Mouse (Mus musculus): Measurements from ENCODE around the gene Erf. TPM values are rescaled to one million over a fixed set of nuclear protein-coding genes. Genes with fewer than 3 reads are reported as not detected.

The Erf gene
- polyA plus RNA-seq, 1 experiment from 2014 or later, result 8.8 TPM

DNA sequence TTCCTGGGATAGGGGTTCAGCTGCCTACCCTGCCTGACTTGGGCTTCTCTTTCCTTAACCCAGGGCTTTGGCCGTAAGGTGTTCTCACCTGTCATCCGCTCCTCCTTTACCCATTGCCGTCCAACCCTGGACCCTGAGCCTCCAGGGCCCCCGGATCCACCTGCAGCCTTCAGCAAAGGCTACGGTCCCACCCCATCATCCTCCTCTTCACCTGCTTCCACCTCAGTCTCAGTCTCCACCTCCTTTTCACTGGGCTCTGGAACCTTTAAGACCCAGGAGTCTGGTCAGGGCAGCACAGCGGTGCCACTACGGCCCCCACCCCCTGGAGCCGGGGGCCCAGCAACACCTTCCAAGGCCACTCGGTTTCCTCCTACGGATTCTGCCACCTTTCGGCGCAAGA, 37.5 kb upstream of the Erf start:
- Histone ChIP-seq H3K4me2 (replicated peaks) (no peak overlapping the region), H3K9ac (replicated peaks) (0 out of 2 replicates have a peak overlapping the region, but pooled peaks have one; percentile 21), H3K9me3 (no peaks in the 10 kb centered on the region), H3K27ac (replicated peaks) (no peak overlapping the region), H3K27me3 (no peaks in the 10 kb centered on the region), H3K36me3 (peaks cover 85% of the 10 kb centered on the region), H3K4me3 (no peak overlapping the region), H3K4me1 (peaks cover 26% of the 10 kb centered on the region)
- ATAC-seq (ENCODE audit: low FRiP score, low read depth), result no peak
- WGBS, result 95% methylated on average over 12 of the region's 12 CpGs

DNA sequence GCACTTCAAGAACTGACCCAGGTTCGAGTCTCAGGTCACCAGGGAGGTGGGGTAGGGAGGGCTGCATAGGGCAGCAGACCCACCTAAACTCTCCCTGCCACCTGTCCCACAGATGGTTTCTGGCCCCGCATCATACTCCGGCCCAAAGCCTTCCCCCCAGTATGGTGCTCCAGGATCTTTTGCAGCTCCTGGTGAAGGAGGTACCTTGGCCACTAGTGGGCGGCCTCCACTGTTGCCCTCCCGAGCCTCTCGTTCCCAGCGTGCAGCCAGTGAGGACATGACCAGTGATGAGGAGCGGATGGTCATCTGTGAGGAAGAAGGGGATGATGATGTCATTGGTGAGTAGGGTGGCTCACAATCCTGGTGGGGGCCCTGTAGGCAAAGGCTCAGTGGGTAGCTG, 36.4 kb upstream of the Erf start:
- Histone ChIP-seq H3K27ac (replicated peaks) (no peak overlapping the region), H3K27me3 (no peaks in the 10 kb centered on the region), H3K4me1 (peaks cover 28% of the 10 kb centered on the region), H3K9me3 (no peaks in the 10 kb centered on the region), H3K9ac (replicated peaks) (no peak overlapping the region), H3K36me3 (peaks cover 75% of the 10 kb centered on the region), H3K4me2 (replicated peaks) (no peak overlapping the region), H3K4me3 (no peak overlapping the region)
- no peak for ATAC-seq (ENCODE audit: low FRiP score, low read depth)
- WGBS, result 80% methylated on average over 8 of the region's 8 CpGs

GRCm38 (mm10) chr7:25285511-25286238, 35.1 kb upstream of the Erf start:
- H3K4me3 ChIP-seq, result no peak overlapping the region
- H3K27me3 ChIP-seq, result no peaks in the 10 kb centered on the region
- peaks cover 34% of the 10 kb centered on the region for H3K4me1 ChIP-seq
- no peak overlapping the region for H3K27ac ChIP-seq (replicated peaks)
- H3K9ac ChIP-seq (replicated peaks), result no peak overlapping the region
- peaks cover 62% of the 10 kb centered on the region for H3K36me3 ChIP-seq
- 93% methylated on average over 20 of the region's 20 CpGs for WGBS
- no peaks in the 10 kb centered on the region for H3K9me3 ChIP-seq
- ATAC-seq (ENCODE audit: low FRiP score, low read depth), result no peak
- no peak overlapping the region for H3K4me2 ChIP-seq (replicated peaks)

DNA sequence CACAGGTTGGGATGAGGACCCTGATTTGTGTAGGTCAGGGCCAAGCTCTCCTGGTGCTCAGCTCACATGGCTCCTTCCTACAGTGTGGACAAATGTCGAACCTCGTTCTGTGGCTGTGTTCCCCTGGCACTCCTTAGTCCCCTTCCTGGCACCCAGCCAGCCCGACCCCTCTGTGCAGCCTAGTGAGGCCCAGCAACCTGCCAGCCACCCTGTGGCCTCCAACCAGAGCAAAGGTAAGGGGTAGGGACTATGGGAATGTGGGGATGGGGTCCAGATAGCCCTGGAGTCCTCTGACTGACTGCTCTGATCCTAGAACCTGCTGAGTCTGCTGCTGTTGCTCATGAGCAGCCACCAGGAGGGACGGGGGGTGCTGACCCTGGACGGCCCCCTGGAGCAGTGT, 34.2 kb upstream of the Erf start:
- Histone ChIP-seq H3K4me1 (peaks cover 42% of the 10 kb centered on the region), H3K36me3 (peaks cover 52% of the 10 kb centered on the region), H3K27me3 (no peaks in the 10 kb centered on the region), H3K4me2 (replicated peaks) (peak overlapping the region; percentile 94), H3K9me3 (no peaks in the 10 kb centered on the region), H3K27ac (replicated peaks) (0 out of 2 replicates have a peak overlapping the region, but pooled peaks have one; percentile 16), H3K9ac (replicated peaks) (peak overlapping the region; percentile 86), H3K4me3 (peak overlapping the region; percentile 81; the same call in 1 of the 2 replicates)
- no peak for ATAC-seq (ENCODE audit: low FRiP score, low read depth)
- 76% methylated on average over 5 of the region's 5 CpGs for WGBS

GRCm38 (mm10) chr7:25284171-25284570, 33.6 kb upstream of the Erf start:
- peak overlapping the region; percentile 99 for H3K27ac ChIP-seq (replicated peaks)
- H3K4me2 ChIP-seq (replicated peaks), result peak overlapping the region; percentile 94
- no peaks in the 10 kb centered on the region for H3K9me3 ChIP-seq
- peak overlapping the region; percentile 86 for H3K9ac ChIP-seq (replicated peaks)
- H3K36me3 ChIP-seq, result peaks cover 47% of the 10 kb centered on the region
- 67% methylated on average over 2 of the region's 2 CpGs for WGBS
- H3K4me1 ChIP-seq, result peaks cover 44% of the 10 kb centered on the region
- H3K27me3 ChIP-seq, result no peaks in the 10 kb centered on the region
- H3K4me3 ChIP-seq, result peak overlapping the region; percentile 81
- no peak for ATAC-seq (ENCODE audit: low FRiP score, low read depth)

DNA sequence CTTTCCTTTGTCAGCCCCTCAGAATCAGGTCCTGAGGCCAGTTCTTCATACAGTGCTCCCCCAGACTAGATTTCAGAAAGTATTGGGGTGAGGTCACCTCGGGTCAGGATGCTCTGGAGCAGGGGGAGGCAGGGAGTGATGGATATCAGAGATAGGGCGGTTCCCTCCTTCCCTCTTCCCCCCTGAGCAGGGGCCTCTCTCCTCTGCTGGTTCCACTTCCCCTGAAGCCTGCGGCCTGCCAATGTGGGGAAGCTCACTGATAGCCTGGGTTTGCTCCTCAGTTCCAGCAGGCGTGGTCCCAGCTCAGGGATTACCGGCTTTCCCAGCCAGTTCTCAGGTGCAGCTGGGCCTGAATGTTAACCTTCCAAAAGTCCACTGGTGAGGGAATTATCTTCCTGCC, 33.1 kb upstream of the Erf start:
- H3K36me3 ChIP-seq, result peaks cover 41% of the 10 kb centered on the region
- H3K4me3 ChIP-seq, result peak overlapping the region; percentile 81
- peaks cover 44% of the 10 kb centered on the region for H3K4me1 ChIP-seq
- WGBS, result 24% methylated on average over 5 of the region's 5 CpGs
- ATAC-seq (ENCODE audit: low FRiP score, low read depth), result no peak
- peak overlapping the region; percentile 86 for H3K9ac ChIP-seq (replicated peaks)
- no peaks in the 10 kb centered on the region for H3K27me3 ChIP-seq
- H3K27ac ChIP-seq (replicated peaks), result peak overlapping the region; percentile 99
- peak overlapping the region; percentile 94 for H3K4me2 ChIP-seq (replicated peaks)
- no peaks in the 10 kb centered on the region for H3K9me3 ChIP-seq

GRCm38 (mm10) chr7:25282731-25283211, 32.2 kb upstream of the Erf start:
- Histone ChIP-seq H3K9ac (replicated peaks) (peak overlapping the region; percentile 86), H3K4me1 (peaks cover 48% of the 10 kb centered on the region), H3K4me3 (peak overlapping the region; percentile 81), H3K4me2 (replicated peaks) (peak overlapping the region; percentile 94), H3K36me3 (peaks cover 33% of the 10 kb centered on the region), H3K27ac (replicated peaks) (peak overlapping the region; percentile 99), H3K27me3 (no peaks in the 10 kb centered on the region), H3K9me3 (no peaks in the 10 kb centered on the region)
- ATAC-seq (ENCODE audit: low FRiP score, low read depth), result 0 out of 2 replicates have a peak, but pooled peaks have one; percentile 3
- under 1% methylated on average over 33 of the region's 36 CpGs for WGBS

- Histone ChIP-seq H3K9me3 (no peaks in the 10 kb centered on the region), H3K27me3 (no peaks in the 10 kb centered on the region), H3K4me3 (peak overlapping the region; percentile 81), H3K4me2 (replicated peaks) (peak overlapping the region; percentile 94), H3K27ac (replicated peaks) (peak overlapping the region; percentile 99), H3K9ac (replicated peaks) (peak overlapping the region; percentile 86), H3K4me1 (peaks cover 55% of the 10 kb centered on the region), H3K36me3 (peaks cover 24% of the 10 kb centered on the region)
- ATAC-seq (ENCODE audit: low FRiP score, low read depth), result peak; percentile 78
- WGBS, result 1% methylated on average over 66 of the region's 108 CpGs
Observed at GRCm38 (mm10) chr7:25281734-25282601, 31.4 kb upstream of the Erf start.

DNA sequence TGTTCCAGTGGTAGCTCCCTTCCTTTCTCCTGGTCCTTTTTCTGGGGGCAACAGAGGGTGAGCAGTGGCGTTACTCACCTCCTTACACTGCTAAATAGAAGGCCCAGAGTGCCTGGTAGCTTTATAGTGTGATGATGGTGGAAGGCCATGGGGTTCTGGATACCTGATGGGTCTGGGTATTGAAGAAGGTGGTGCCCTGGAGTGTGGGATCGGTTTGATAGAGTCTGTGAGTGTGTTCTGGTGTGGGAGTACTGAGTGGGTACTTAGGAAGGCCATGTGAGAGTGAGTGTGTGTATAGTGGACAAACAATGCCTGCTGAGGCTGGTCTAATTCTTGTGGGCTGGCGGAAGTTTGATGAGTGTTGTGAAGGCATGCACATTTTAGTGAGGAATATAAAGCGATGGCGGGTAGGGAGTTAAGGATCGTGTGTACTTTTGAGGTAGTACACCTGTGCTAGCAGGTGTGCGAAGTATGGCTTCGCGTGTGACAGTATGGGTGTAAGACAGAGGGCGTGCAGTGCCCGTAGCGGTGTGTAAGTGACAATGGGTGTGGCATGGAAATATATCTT, 30.7 kb upstream of the Erf start:
- ATAC-seq (ENCODE audit: low FRiP score, low read depth), result no peak; the same call in 1 of the 2 replicates

DNA sequence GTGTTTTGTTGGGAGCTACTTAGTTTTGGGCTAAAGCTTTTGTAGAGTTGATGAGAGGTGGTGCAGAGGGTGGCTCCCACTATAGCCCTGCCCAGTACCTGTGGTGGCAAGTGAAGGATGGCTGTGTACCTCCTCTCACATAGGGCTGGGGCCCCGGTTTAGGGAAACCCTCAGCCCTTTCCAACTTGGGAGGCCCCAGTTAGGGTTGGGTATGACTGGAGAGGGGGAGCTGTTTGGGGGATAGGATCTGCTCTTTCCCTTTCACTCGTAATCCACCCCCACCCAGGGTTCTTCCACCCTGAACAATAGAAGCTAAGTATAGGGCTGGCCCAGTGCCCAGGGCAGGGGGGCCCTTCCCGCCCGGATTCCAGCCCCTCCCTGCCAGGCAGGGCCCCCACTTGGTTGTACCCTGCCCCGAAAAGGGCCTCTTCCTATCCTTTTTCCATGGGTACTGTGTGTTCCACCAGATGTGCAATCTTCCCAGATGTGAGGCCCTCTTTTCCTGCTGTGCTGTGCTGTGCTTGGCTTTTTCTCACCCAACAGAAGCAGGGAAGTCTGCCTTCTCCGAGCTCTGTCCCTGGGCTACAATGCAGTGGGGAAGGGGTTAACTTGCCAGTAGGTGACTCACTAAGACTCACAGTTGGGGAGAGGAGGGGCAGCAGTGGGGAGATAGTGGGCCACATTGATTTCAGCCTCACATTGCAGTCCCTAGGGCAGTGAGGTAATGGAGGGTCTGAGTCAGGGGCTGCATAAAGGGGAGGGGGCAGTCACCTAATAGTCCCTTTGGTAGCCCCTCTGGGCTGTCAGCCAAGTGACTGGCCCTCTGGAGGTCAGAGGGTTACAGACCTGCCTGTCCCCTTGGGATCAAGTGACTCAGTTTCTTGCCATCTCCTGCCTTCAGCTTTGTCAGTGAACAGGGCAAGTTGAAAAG, 29.6 kb upstream of the Erf start:
- Histone ChIP-seq H3K9ac (replicated peaks) (peak overlapping the region; percentile 84), H3K4me1 (peaks cover 68% of the 10 kb centered on the region), H3K27ac (replicated peaks) (peak overlapping the region; percentile 99), H3K4me3 (peak overlapping the region; percentile 62), H3K27me3 (no peaks in the 10 kb centered on the region), H3K36me3 (peaks cover 6% of the 10 kb centered on the region; the same call in 1 of the 2 replicates), H3K9me3 (no peaks in the 10 kb centered on the region), H3K4me2 (replicated peaks) (peak overlapping the region; percentile 94)
- ATAC-seq (ENCODE audit: low FRiP score, low read depth), result peak; percentile 2
- WGBS, result 3% methylated on average over 6 of the region's 6 CpGs

More for the DNA sequence above, 30.7 kb upstream of the Erf start:
- WGBS, result 23% methylated on average over 12 of the region's 12 CpGs
- H3K36me3 ChIP-seq, result peaks cover 17% of the 10 kb centered on the region
- no peaks in the 10 kb centered on the region for H3K9me3 ChIP-seq
- no peaks in the 10 kb centered on the region for H3K27me3 ChIP-seq
- H3K9ac ChIP-seq (replicated peaks), result peak overlapping the region; percentile 84
- H3K4me2 ChIP-seq (replicated peaks), result peak overlapping the region; percentile 94
- peaks cover 60% of the 10 kb centered on the region for H3K4me1 ChIP-seq
- peak overlapping the region; percentile 99 for H3K27ac ChIP-seq (replicated peaks)
- H3K4me3 ChIP-seq, result peak overlapping the region; percentile 81
